In genomic region chr17:46161179-46161578, GRCm38 (mm10) we compare ENCODE assay signal across 8 mouse cellular contexts. TPM values are rescaled to one million over a fixed set of nuclear protein-coding genes. Genes with fewer than 3 reads are reported as not detected.
A peak's percentile ranks its signal among the peaks of the same experiment; 100 is the strongest.
DNase-seq lines count a peak whose midpoint lies in the region; ATAC-seq lines count a peak whose summit lies in the region.

No protein-coding gene starts in this region.

- peak; percentile 28 for ATAC-seq in neural tube, embryonic 11.5 days (ENCODE audit: insufficient read depth, low FRiP score, low TSS enrichment)
- peak; percentile 19 for ATAC-seq in embryonic facial prominence, embryonic 11.5 days (replicated peaks; ENCODE audit: insufficient number of reproducible peaks, low FRiP score, low TSS enrichment, low read depth)
- peak; percentile 43; the same call in 1 of the 2 replicates for ATAC-seq in midbrain, embryonic 14.5 days (ENCODE audit: low FRiP score, low TSS enrichment)

- peaks cover 9% of the 10 kb centered on the region for H3K4me1 ChIP-seq in neural tube, embryonic 11.5 days (ENCODE audit: control insufficient read depth, insufficient read depth, low read length)
- H3K4me1 ChIP-seq in embryonic facial prominence, embryonic 11.5 days (ENCODE audit: control insufficient read depth, insufficient read depth, low read length), result no peaks in the 10 kb centered on the region
- H3K4me1 ChIP-seq in midbrain, embryonic 14.5 days (ENCODE audit: control insufficient read depth, insufficient read depth, low read length), result peaks cover 14% of the 10 kb centered on the region

- peak; percentile 63 for DNase-seq in neural tube, embryonic 11.5 days (ENCODE audit: low spot score)
- DNase-seq in neural tube, embryonic 10.5 days (ENCODE audit: extremely low spot score, low spot score), result no peak
- DNase-seq in embryonic facial prominence, embryonic 11.5 days (ENCODE audit: low spot score), result peak; percentile 63
- DNase-seq in induced T-regulatory cell, adult 2 months (ENCODE audit: low read depth), result peak; percentile 70
- DNase-seq in midbrain, embryonic 14.5 days, result peak; percentile 69
- DNase-seq in gastrocnemius, postnatal 14 days, result no peak
- DNase-seq in cerebellum, adult 8-10 months, result no peak
- no peak for DNase-seq in gastrocnemius, adult 18-20 months (ENCODE audit: low spot score)

- no peaks in the 10 kb centered on the region for H3K27me3 ChIP-seq in neural tube, embryonic 11.5 days (ENCODE audit: control insufficient read depth, insufficient read depth, low read length)
- no peaks in the 10 kb centered on the region for H3K27me3 ChIP-seq in embryonic facial prominence, embryonic 11.5 days (ENCODE audit: control insufficient read depth, insufficient read depth, low read length)
- no peaks in the 10 kb centered on the region for H3K27me3 ChIP-seq in midbrain, embryonic 14.5 days (ENCODE audit: control insufficient read depth, insufficient read depth, low read length)

- H3K4me3 ChIP-seq in neural tube, embryonic 11.5 days (ENCODE audit: low read depth, low read length), result peak overlapping the region; percentile 60
- H3K4me3 ChIP-seq in embryonic facial prominence, embryonic 11.5 days (ENCODE audit: low read depth, low read length), result peak overlapping the region; percentile 71
- H3K4me3 ChIP-seq in midbrain, embryonic 14.5 days (replicated peaks; ENCODE audit: low read depth, low read length), result peak overlapping the region; percentile 79

- peak overlapping the region; percentile 77 for H3K9ac ChIP-seq in neural tube, embryonic 11.5 days (ENCODE audit: low read length)
- peak overlapping the region; percentile 75 for H3K9ac ChIP-seq in embryonic facial prominence, embryonic 11.5 days (replicated peaks; ENCODE audit: low read length)
- peak overlapping the region; percentile 86 for H3K9ac ChIP-seq in midbrain, embryonic 14.5 days (replicated peaks; ENCODE audit: low read length)

- H3K4me2 ChIP-seq in neural tube, embryonic 11.5 days (ENCODE audit: low read depth), result peak overlapping the region; percentile 61
- H3K4me2 ChIP-seq in embryonic facial prominence, embryonic 11.5 days (ENCODE audit: low read depth, low read length), result peak overlapping the region; percentile 55
- H3K4me2 ChIP-seq in midbrain, embryonic 14.5 days (ENCODE audit: low read length), result peak overlapping the region; percentile 78

- 0% methylated on average over 19 of the region's 19 CpGs for WGBS in neural tube, embryonic 11.5 days
- WGBS in embryonic facial prominence, embryonic 11.5 days, result 0% methylated on average over 19 of the region's 19 CpGs
- under 1% methylated on average over 19 of the region's 19 CpGs for WGBS in midbrain, embryonic 14.5 days

- H3K27ac ChIP-seq in neural tube, embryonic 11.5 days (ENCODE audit: low read depth, low read length), result no peak overlapping the region; the same call in 1 of the 2 replicates
- H3K27ac ChIP-seq in embryonic facial prominence, embryonic 11.5 days (replicated peaks; ENCODE audit: low read depth, low read length), result peak overlapping the region; percentile 53; the same call in 1 of the 2 replicates
- peak overlapping the region; percentile 77 for H3K27ac ChIP-seq in midbrain, embryonic 14.5 days (replicated peaks; ENCODE audit: low read depth, low read length)

- H3K36me3 ChIP-seq in neural tube, embryonic 11.5 days (ENCODE audit: control insufficient read depth, insufficient read depth, low read length), result peaks cover 2% of the 10 kb centered on the region
- no peaks in the 10 kb centered on the region; the same call in none of the 2 replicates for H3K36me3 ChIP-seq in embryonic facial prominence, embryonic 11.5 days (replicated peaks; ENCODE audit: control insufficient read depth, insufficient read depth, low read depth, low read length)
- H3K36me3 ChIP-seq in midbrain, embryonic 14.5 days (ENCODE audit: control insufficient read depth, insufficient read depth, low read length), result peaks cover 24% of the 10 kb centered on the region

- intact Hi-C loops in gastrocnemius, postnatal 14 days (cut with DNase I; ENCODE audit: low total_unique reads), result no loop called here

- H3K9me3 ChIP-seq in neural tube, embryonic 11.5 days (ENCODE audit: control insufficient read depth, low read length), result no peaks in the 10 kb centered on the region
- no peaks in the 10 kb centered on the region for H3K9me3 ChIP-seq in embryonic facial prominence, embryonic 11.5 days (replicated peaks; ENCODE audit: control insufficient read depth, low read length)
- no peaks in the 10 kb centered on the region for H3K9me3 ChIP-seq in midbrain, embryonic 14.5 days (ENCODE audit: control insufficient read depth, low read length)

RNA-seq across cellular contexts. Expression of gene Gtpbp2, which starts 0.3 kb away (rescaled TPM):
- 23.8 and 27.3 TPM in 2 replicates for polyA plus RNA-seq in neural tube, embryonic 11.5 days (2014; fragmentation: Nextera tagmentation; extraction: Ambion mirVana)
- 18.1 and 19.3 TPM in 2 replicates for polyA plus RNA-seq in embryonic facial prominence, embryonic 11.5 days (2014; fragmentation: Nextera tagmentation; extraction: Ambion mirVana)
- 27.2 and 35.4 TPM in 2 replicates for polyA plus RNA-seq in midbrain, embryonic 14.5 days (2014; fragmentation: Nextera tagmentation; extraction: Ambion mirVana)
- 10 to 100 TPM; 45.4 to 56.3 TPM for total RNA-seq in gastrocnemius, postnatal 14 days (2021)
- total RNA-seq in gastrocnemius, adult 18-20 months (2021), result 10 to 100 TPM; 41.0 to 41.4 TPM

RNA-seq across cellular contexts. Expression of gene Mad2l1bp, which starts 7.8 kb away (rescaled TPM):
- 34.3 and 36.0 TPM in 2 replicates for polyA plus RNA-seq in neural tube, embryonic 11.5 days (2014; fragmentation: Nextera tagmentation; extraction: Ambion mirVana)
- 37.1 and 37.2 TPM in 2 replicates for polyA plus RNA-seq in embryonic facial prominence, embryonic 11.5 days (2014; fragmentation: Nextera tagmentation; extraction: Ambion mirVana)
- 22.4 and 22.8 TPM in 2 replicates for polyA plus RNA-seq in midbrain, embryonic 14.5 days (2014; fragmentation: Nextera tagmentation; extraction: Ambion mirVana)
- total RNA-seq in gastrocnemius, postnatal 14 days (2021), result 10 to 100 TPM; 14.6 to 15.6 TPM
- total RNA-seq in gastrocnemius, adult 18-20 months (2021), result 10 to 100 TPM; 16.6 to 19.3 TPM

RNA-seq across cellular contexts. Expression of gene Rsph9, which starts 17.2 kb away (rescaled TPM):
- polyA plus RNA-seq in neural tube, embryonic 11.5 days (2014; fragmentation: Nextera tagmentation; extraction: Ambion mirVana), result 8.9 and 12.6 TPM in 2 replicates
- 12.5 and 13.0 TPM in 2 replicates for polyA plus RNA-seq in embryonic facial prominence, embryonic 11.5 days (2014; fragmentation: Nextera tagmentation; extraction: Ambion mirVana)
- 38.8 and 58.1 TPM in 2 replicates for polyA plus RNA-seq in midbrain, embryonic 14.5 days (2014; fragmentation: Nextera tagmentation; extraction: Ambion mirVana)
- total RNA-seq in gastrocnemius, postnatal 14 days (2021), result under 1 TPM; 0.43 to 0.66 TPM
- total RNA-seq in gastrocnemius, adult 18-20 months (2021), result under 1 TPM; 0.47 to 0.57 TPM

RNA-seq across cellular contexts. Expression of gene Polh, which starts 41.3 kb away (rescaled TPM):
- 8.9 and 9.5 TPM in 2 replicates for polyA plus RNA-seq in neural tube, embryonic 11.5 days (2014; fragmentation: Nextera tagmentation; extraction: Ambion mirVana)
- 11.3 and 12.0 TPM in 2 replicates for polyA plus RNA-seq in embryonic facial prominence, embryonic 11.5 days (2014; fragmentation: Nextera tagmentation; extraction: Ambion mirVana)
- 5.9 and 6.3 TPM in 2 replicates for polyA plus RNA-seq in midbrain, embryonic 14.5 days (2014; fragmentation: Nextera tagmentation; extraction: Ambion mirVana)
- 10 to 100 TPM; 11.2 to 13.5 TPM for total RNA-seq in gastrocnemius, postnatal 14 days (2021)
- 10 to 100 TPM; 12.0 to 12.7 TPM for total RNA-seq in gastrocnemius, adult 18-20 months (2021)

RNA-seq across cellular contexts. Expression of gene Xpo5, which starts 41.4 kb away (rescaled TPM):
- polyA plus RNA-seq in neural tube, embryonic 11.5 days (2014; fragmentation: Nextera tagmentation; extraction: Ambion mirVana), result 68.4 and 73.4 TPM in 2 replicates
- polyA plus RNA-seq in embryonic facial prominence, embryonic 11.5 days (2014; fragmentation: Nextera tagmentation; extraction: Ambion mirVana), result 72.0 and 78.5 TPM in 2 replicates
- 42.3 and 54.3 TPM in 2 replicates for polyA plus RNA-seq in midbrain, embryonic 14.5 days (2014; fragmentation: Nextera tagmentation; extraction: Ambion mirVana)
- 10 to 100 TPM; 11.5 to 12.6 TPM for total RNA-seq in gastrocnemius, postnatal 14 days (2021)
- 1 to 10 TPM; 9.0 to 9.6 TPM for total RNA-seq in gastrocnemius, adult 18-20 months (2021)

Comparison
In these comparisons a context has a peak if more than half of its experiments do, and no peak if none do; other contexts are left out.
1. DNase-seq: peak in neural tube, embryonic 11.5 days (single experiment), embryonic facial prominence, embryonic 11.5 days (single experiment), induced T-regulatory cell, adult 2 months (single experiment) and midbrain, embryonic 14.5 days (single experiment); none in neural tube, embryonic 10.5 days (single experiment), gastrocnemius, postnatal 14 days (single experiment), cerebellum, adult 8-10 months (single experiment) and gastrocnemius, adult 18-20 months (single experiment).
2. Peak in every context shown above with its lines, with median percentiles within 50 percentile points of each other: ATAC-seq, H3K4me2 ChIP-seq, H3K4me3 ChIP-seq and H3K9ac ChIP-seq.